Mouse (Mus musculus) myocyte (in vitro differentiated cells): ENCODE results near the gene Nkx2-3. TPM values are rescaled to one million over a fixed set of nuclear protein-coding genes. Genes with fewer than 3 reads are reported as not detected.

Experiments
- H3K27me3 ChIP-seq: one replicate; pipeline ENCODE4 v1.6.1; 2011; ENCODE audit not compliant: control insufficient read depth, insufficient read depth, insufficient read length
- H3K36me3 ChIP-seq: one replicate; pipeline ENCODE4 v1.6.1; 2011; ENCODE audit not compliant: control insufficient read depth, insufficient read depth
- H3K4me2 ChIP-seq: one replicate; pipeline ENCODE4 v1.6.1; 2011; ENCODE audit warnings: low read depth, control low read depth
- H3K4me3 ChIP-seq: one replicate; pipeline ENCODE4 v1.5.1; 2011; ENCODE audit warnings: mild to moderate bottlenecking, control low read depth, moderate library complexity
- H3K79me2 ChIP-seq: one replicate; pipeline ENCODE4 v1.6.1; 2011; ENCODE audit not compliant: control insufficient read depth, insufficient read depth
- H3ac ChIP-seq: one replicate; pipeline ENCODE4 v1.6.1; 2011; ENCODE audit not compliant: control insufficient read depth, insufficient read length
- CEBPB ChIP-seq: IDR thresholded peaks from 2 replicates; pipeline ENCODE4 v1.6.1; 2011; ENCODE audit warnings: mild to moderate bottlenecking, moderate library complexity; ENCODE audit not compliant: poor library complexity, insufficient read depth, severe bottlenecking
- E2F4 ChIP-seq: IDR thresholded peaks from one replicate; pipeline ENCODE4 v1.6.1; 2011; ENCODE audit warnings: mild to moderate bottlenecking, control low read depth, moderate library complexity; ENCODE audit not compliant: insufficient read depth
- MAX ChIP-seq: IDR thresholded peaks from one replicate; pipeline ENCODE4 v1.6.1; 2011; ENCODE audit warnings: low read depth, mild to moderate bottlenecking, control low read depth
- MYOD1 ChIP-seq, 3 experiments: IDR thresholded peaks; one replicate each; pipeline ENCODE4 v1.6.1; 2011; ENCODE audit warnings: control low read depth in 2 of 3, low read depth in 2 of 3, mild to moderate bottlenecking in 2 of 3, moderate library complexity in 1 of 3; ENCODE audit not compliant: insufficient read length in 2 of 3, control insufficient read depth in 1 of 3
- MYOG ChIP-seq, 3 experiments: IDR thresholded peaks; one replicate each; pipeline ENCODE4 v1.6.1; 2011; ENCODE audit warnings: control low read depth in 2 of 3, low read depth in 2 of 3, mild to moderate bottlenecking in 2 of 3; ENCODE audit not compliant: insufficient read length in 2 of 3, control insufficient read depth in 1 of 3, insufficient read depth in 1 of 3
- POLR2A ChIP-seq: IDR thresholded peaks from one replicate; pipeline ENCODE4 v1.6.1; 2011; ENCODE audit warnings: low read depth, mild to moderate bottlenecking, control low read depth, moderate library complexity; ENCODE audit not compliant: insufficient read length
- POLR2AphosphoS2 ChIP-seq: IDR thresholded peaks from one replicate; pipeline ENCODE4 v1.6.1; 2011; ENCODE audit warnings: low read depth, control low read depth; ENCODE audit not compliant: insufficient read length
- REST ChIP-seq: IDR thresholded peaks from one replicate; pipeline ENCODE4 v1.6.1; 2011; ENCODE audit warnings: mild to moderate bottlenecking, control low read depth, moderate library complexity; ENCODE audit not compliant: insufficient read depth, insufficient read length
- SRF ChIP-seq: IDR thresholded peaks from one replicate; pipeline ENCODE4 v1.6.1; 2011; ENCODE audit warnings: low read depth; ENCODE audit not compliant: control insufficient read depth, insufficient read length
- TCF12 ChIP-seq: IDR thresholded peaks from one replicate; pipeline ENCODE4 v1.6.1; 2011; ENCODE audit warnings: mild to moderate bottlenecking, control low read depth; ENCODE audit not compliant: poor library complexity, insufficient read depth, severe bottlenecking
- TCF3 ChIP-seq: IDR thresholded peaks from one replicate; pipeline ENCODE4 v1.6.1; 2011; ENCODE audit warnings: low read depth, control low read depth; ENCODE audit not compliant: insufficient read length
- USF1 ChIP-seq: IDR thresholded peaks from one replicate; pipeline ENCODE4 v1.6.1; 2011; ENCODE audit warnings: low read depth, mild to moderate bottlenecking, control low read depth, moderate library complexity
- polyA plus RNA-seq: library from polyadenylated mRNA; unstranded; fragments of >200 nt; fragmentation: generic; extraction: Trizol; gene quantifications from one replicate; pipeline ENCODE4 v1.2.1, GENCODE M21; 2012; ENCODE audit warnings: missing spikeins

Nkx2-3 gene
- polyA plus RNA-seq, 1 experiment, result not detected

- Histone ChIP-seq H3K27me3 (peaks cover 16% of the 10 kb centered on the region), H3ac (no peak overlapping the region), H3K4me3 (no peak overlapping the region), H3K79me2 (no peaks in the 10 kb centered on the region), H3K36me3 (no peaks in the 10 kb centered on the region), H3K4me2 (no peak overlapping the region)
- TF ChIP-seq MYOG (IDR thresholded peaks at IDR 0.05; ENCODE audit: control insufficient read depth in 1 of 3, insufficient read depth in 1 of 3, insufficient read length in 2 of 3, low read depth in 2 of 3) (peak in 1 of 3 experiments; percentile 63), MYOD1 (IDR thresholded peaks at IDR 0.05; ENCODE audit: control insufficient read depth in 1 of 3, insufficient read length in 2 of 3, low read depth in 2 of 3) (peak in 1 of 3 experiments; percentile 56), SRF (no peak)
Observed at GRCm38 (mm10) chr19:43623913-43624312, 11.8 kb downstream of the Nkx2-3 start.

GRCm38 (mm10) chr19:43626160-43626559 lies 14.0 kb downstream of the Nkx2-3 start:
- peaks cover 7% of the 10 kb centered on the region for H3K27me3 ChIP-seq
- no peak overlapping the region for H3ac ChIP-seq
- peak overlapping the region; percentile 48 for H3K4me2 ChIP-seq
- TF ChIP-seq MYOD1 (IDR thresholded peaks at IDR 0.05; ENCODE audit: control insufficient read depth in 1 of 3, insufficient read length in 2 of 3, low read depth in 2 of 3) (peak; percentile 85 to 95 (median 94)), POLR2AphosphoS2 (no peak), SRF (no peak), TCF12 (no peak), POLR2A (no peak), USF1 (peak; percentile 82), MYOG (IDR thresholded peaks at IDR 0.05; ENCODE audit: control insufficient read depth in 1 of 3, insufficient read depth in 1 of 3, insufficient read length in 2 of 3, low read depth in 2 of 3) (peak; percentile 63 to 87 (median 66)), CEBPB (no peak), MAX (no peak), REST (peak; percentile 59), E2F4 (no peak), TCF3 (no peak)
- no peak overlapping the region for H3K4me3 ChIP-seq
- no peaks in the 10 kb centered on the region for H3K36me3 ChIP-seq
- H3K79me2 ChIP-seq, result no peaks in the 10 kb centered on the region

GRCm38 (mm10) chr19:43627345-43627744 lies 15.2 kb downstream of the Nkx2-3 start:
- TF ChIP-seq MYOG (IDR thresholded peaks at IDR 0.05; ENCODE audit: control insufficient read depth in 1 of 3, insufficient read depth in 1 of 3, insufficient read length in 2 of 3, low read depth in 2 of 3), result no peak
- no peak for TF ChIP-seq SRF
- TF ChIP-seq MYOD1 (IDR thresholded peaks at IDR 0.05; ENCODE audit: control insufficient read depth in 1 of 3, insufficient read length in 2 of 3, low read depth in 2 of 3), result no peak
- TF ChIP-seq CEBPB, result no peak
- TF ChIP-seq USF1, result no peak
- no peak for TF ChIP-seq E2F4
- TF ChIP-seq TCF3, result no peak
- no peak for TF ChIP-seq POLR2AphosphoS2
- TF ChIP-seq TCF12, result no peak
- TF ChIP-seq MAX, result no peak
- no peak for TF ChIP-seq REST
- no peak for TF ChIP-seq POLR2A
- no peak overlapping the region for H3ac ChIP-seq
- no peak overlapping the region for H3K4me3 ChIP-seq
- H3K79me2 ChIP-seq, result no peaks in the 10 kb centered on the region
- H3K36me3 ChIP-seq, result no peaks in the 10 kb centered on the region
- no peak overlapping the region for H3K4me2 ChIP-seq
- no peaks in the 10 kb centered on the region for H3K27me3 ChIP-seq

- Histone ChIP-seq H3K4me3 (no peak overlapping the region), H3K27me3 (no peaks in the 10 kb centered on the region), H3K36me3 (no peaks in the 10 kb centered on the region), H3K79me2 (no peaks in the 10 kb centered on the region), H3K4me2 (no peak overlapping the region), H3ac (no peak overlapping the region)
- TF ChIP-seq POLR2A, result no peak
- no peak for TF ChIP-seq USF1
- TF ChIP-seq TCF3, result no peak
- no peak for TF ChIP-seq REST
- no peak for TF ChIP-seq MYOG (IDR thresholded peaks at IDR 0.05; ENCODE audit: control insufficient read depth in 1 of 3, insufficient read depth in 1 of 3, insufficient read length in 2 of 3, low read depth in 2 of 3)
- TF ChIP-seq SRF, result no peak
- TF ChIP-seq MYOD1 (IDR thresholded peaks at IDR 0.05; ENCODE audit: control insufficient read depth in 1 of 3, insufficient read length in 2 of 3, low read depth in 2 of 3), result no peak
- no peak for TF ChIP-seq MAX
- TF ChIP-seq CEBPB, result no peak
- TF ChIP-seq POLR2AphosphoS2, result no peak
Observed at GRCm38 (mm10) chr19:43629088-43629487, 17.0 kb downstream of the Nkx2-3 start.
